Mouse (Mus musculus): ENCODE data around the gene Tex30.

- TF ChIP-seq POLR2A (IDR thresholded peaks at IDR 0.05; ENCODE audit: extremely low read depth, insufficient read depth, low read length) (no peak), CTCF (IDR thresholded peaks at IDR 0.05; ENCODE audit: low read depth, low read length) (no peak)
Measured at GRCm38 (mm10) chr1:44101448-44102225, 604 bp downstream of the Tex30 start.
